Mouse (Mus musculus) heart, adult 8-10 months (tissue): ENCODE data around the gene Abi1. TPM values are rescaled to one million over a fixed set of nuclear protein-coding genes. Genes with fewer than 3 reads are reported as not detected.
"Not testable (repeated sequence)": the region's sequence is repeated elsewhere in the genome, so short reads cannot be mapped to it uniquely, and the experiment has no call there.

ENCODE experiments used
- DNase-seq: peaks from one replicate; pipeline ENCODE4 v3.0.0; 2022; ENCODE audit warnings: low spot score
- total RNA-seq, 4 experiments: library from RNA; stranded (reverse); gene quantifications; 2 replicates each; pipeline ENCODE4 v1.2.4; 2022

Gene Abi1
- total RNA-seq, 4 experiments from 2014 or later, result 21.1 to 21.9 (median 21.5) TPM

- DNase-seq, result no peak
Observed at GRCm38 (mm10) chr2:22962970-22963369, 77.1 kb downstream of the Abi1 start.

GRCm38 (mm10) chr2:22962242-22962641 lies 77.8 kb downstream of the Abi1 start:
- no peak for DNase-seq

- DNase-seq, result no peak
Observed at GRCm38 (mm10) chr2:22961681-22962080, 78.4 kb downstream of the Abi1 start.

GRCm38 (mm10) chr2:22957415-22957814 lies 82.6 kb downstream of the Abi1 start:
- no peak for DNase-seq

GRCm38 (mm10) chr2:22955914-22956313 lies 84.1 kb downstream of the Abi1 start:
- no peak for DNase-seq

- DNase-seq, result no peak
Observed at GRCm38 (mm10) chr2:22954278-22954677, 85.8 kb downstream of the Abi1 start.

GRCm38 (mm10) chr2:22949956-22950355 lies 90.1 kb downstream of the Abi1 start:
- no peak for DNase-seq

GRCm38 (mm10) chr2:22933556-22933955 lies 106.5 kb downstream of the Abi1 start:
- DNase-seq, result no peak

GRCm38 (mm10) chr2:22928259-22928658 lies 111.8 kb downstream of the Abi1 start:
- no peak for DNase-seq

- DNase-seq, result not testable (repeated sequence)
Observed at GRCm38 (mm10) chr2:22925911-22926310, 114.1 kb downstream of the Abi1 start.

GRCm38 (mm10) chr2:22918651-22919050 lies 121.4 kb downstream of the Abi1 start:
- no peak for DNase-seq

GRCm38 (mm10) chr2:22914421-22914820 lies 125.6 kb downstream of the Abi1 start:
- DNase-seq, result no peak

GRCm38 (mm10) chr2:22903947-22904346 lies 136.1 kb downstream of the Abi1 start:
- DNase-seq, result no peak

- DNase-seq, result peak; percentile 90
Observed at GRCm38 (mm10) chr2:22895282-22896273, 144.5 kb downstream of the Abi1 start, which contains the start of gene Pdss1. Gene Pdss1, plus strand, starts transcription at chr2:22895522.

- no peak for DNase-seq
Observed at GRCm38 (mm10) chr2:22894932-22895281, 145.1 kb downstream of the Abi1 start.

Other genes starting within 250 kb of the Abi1 start
- 10 to 100 TPM; 16.1 to 23.5 (median 20.4) TPM for gene Pdss1, start 144.7 kb downstream of the Abi1 start, total RNA-seq
- 10 to 100 TPM; 23.9 to 26.8 (median 25.4) TPM for gene Acbd5, start 27.9 kb upstream of the Abi1 start, total RNA-seq
- under 1 TPM; 0.19 to 0.60 (median 0.43) TPM for gene Mastl, start 115.8 kb upstream of the Abi1 start, total RNA-seq
- gene Yme1l1, start 116.1 kb upstream of the Abi1 start, total RNA-seq, result 10 to 100 TPM; 65.9 to 73.4 (median 69.1) TPM
- gene 4931423N10Rik, start 167.2 kb upstream of the Abi1 start, total RNA-seq, result under 1 TPM in 1 of 4 experiments, not detected in 3; 0.20 TPM